ENCODE assay signal across 24 mouse cellular contexts in genomic region chr5:103761754-103762153, GRCm38 (mm10).
DNase-seq lines count a peak whose midpoint lies in the region; ATAC-seq and TF ChIP-seq lines count a peak whose summit lies in the region.
"Had no signal": no experiment of that assay in that cellular context is flagged by ENCODE, and none has a peak within 500 bp of the region (broad histone marks: within the 10 kb centered on the region; RNA-seq: fewer than 3 reads in every experiment).

No protein-coding gene starts in this region.

- no peak overlapping the region; the same call in 1 of the 2 replicates for H3K4me3 ChIP-seq in heart, embryonic 13.5 days
- H3K4me3 ChIP-seq in MEL (ENCODE audit: control insufficient read depth in 1 of 2, insufficient read depth in 1 of 2, low read depth in 2 of 2, low read length in 2 of 2) = no peak overlapping the region
- H3K4me3 ChIP-seq in liver, embryonic 14.5 days (ENCODE audit: insufficient read depth in 1 of 2, low read depth in 2 of 2, low read length in 2 of 2) = peak overlapping the region in 1 of 2 experiments; percentile 90; a peak in 2 of 4 replicates
- H3K4me3 ChIP-seq: forebrain, embryonic 13.5 days; hindbrain, embryonic 12.5 days; left cerebral cortex, adult 2 months; midbrain, embryonic 12.5 days; myocyte; neural tube, embryonic 13.5 days had no signal

- TF ChIP-seq CTCF in MEL (IDR thresholded peaks at IDR 0.05 in 2 of 3, conservative IDR thresholded peaks at IDR 0.05 in 1 of 3; ENCODE audit: control insufficient read depth in 1 of 3, insufficient read depth in 1 of 3, low read depth in 2 of 3, low read length in 3 of 3, poor library complexity in 1 of 3, severe bottlenecking in 1 of 3) = no peak
- no peak for TF ChIP-seq CTCF in liver, embryonic 14.5 days (IDR thresholded peaks at IDR 0.05; ENCODE audit: low read depth)

- H3K9ac ChIP-seq in heart, embryonic 13.5 days = no peak overlapping the region
- H3K9ac ChIP-seq in MEL (ENCODE audit: control insufficient read depth, low read depth, low read length, poor library complexity, severe bottlenecking) = peak overlapping the region; percentile 16; the same call in 1 of the 2 replicates
- H3K9ac ChIP-seq in liver, embryonic 14.5 days (replicated peaks) = peak overlapping the region; percentile 63
- H3K9ac ChIP-seq: forebrain, embryonic 13.5 days; hindbrain, embryonic 12.5 days; lung, embryonic 14.5 days; midbrain, embryonic 12.5 days; neural tube, embryonic 13.5 days had no signal

- H3K9me3 ChIP-seq in heart, embryonic 13.5 days = peaks cover 5% of the 10 kb centered on the region
- no peaks in the 10 kb centered on the region for H3K9me3 ChIP-seq in MEL (replicated peaks; ENCODE audit: insufficient read depth, low read length)
- peaks cover 10% of the 10 kb centered on the region for H3K9me3 ChIP-seq in liver, embryonic 14.5 days (ENCODE audit: control insufficient read depth, low read length)

- 65% methylated on average over 7 of the region's 7 CpGs for WGBS in heart, embryonic 13.5 days
- WGBS in liver, embryonic 14.5 days (ENCODE audit: insufficient replicate concordance) = 26% methylated on average over 7 of the region's 7 CpGs

- H3K4me1 ChIP-seq in heart, embryonic 13.5 days = peaks cover 68% of the 10 kb centered on the region
- H3K4me1 ChIP-seq in MEL (ENCODE audit: control insufficient read depth in 1 of 2, insufficient read depth in 2 of 2, low read length in 2 of 2) = peaks cover 32 to 42% of the 10 kb centered on the region in 2 experiments
- H3K4me1 ChIP-seq in liver, embryonic 14.5 days (replicated peaks; ENCODE audit: control insufficient read depth in 2 of 2, insufficient read depth in 2 of 2, low read length in 1 of 2) = peaks cover 75 to 79% of the 10 kb centered on the region in 2 experiments

- H3K27ac ChIP-seq in heart, embryonic 13.5 days (replicated peaks) = no peak overlapping the region
- peak overlapping the region; percentile 53 for H3K27ac ChIP-seq in MEL (ENCODE audit: control insufficient read depth, low read depth, low read length)
- peak overlapping the region; percentile 73 for H3K27ac ChIP-seq in liver, embryonic 14.5 days
- H3K27ac ChIP-seq: forebrain, embryonic 13.5 days; hindbrain, embryonic 12.5 days; left cerebral cortex, adult 2 months; midbrain, embryonic 12.5 days; neural tube, embryonic 13.5 days had no signal

- no peak for ATAC-seq in heart, embryonic 13.5 days (ENCODE audit: extremely low read depth, insufficient number of reproducible peaks, low FRiP score, low TSS enrichment)
- no peak for ATAC-seq in liver, embryonic 14.5 days (ENCODE audit: insufficient read depth)
- ATAC-seq: forebrain, embryonic 13.5 days; intestine, postnatal 0 days had no signal

- no peaks in the 10 kb centered on the region for H3K27me3 ChIP-seq in heart, embryonic 13.5 days (replicated peaks)
- no peaks in the 10 kb centered on the region for H3K27me3 ChIP-seq in MEL (ENCODE audit: control insufficient read depth in 1 of 2, insufficient read depth in 2 of 2, low read length in 2 of 2)
- H3K27me3 ChIP-seq in liver, embryonic 14.5 days (ENCODE audit: control insufficient read depth, insufficient read depth, low read length) = no peaks in the 10 kb centered on the region
- H3K27me3 ChIP-seq: CH12.LX; hindbrain, embryonic 12.5 days had no signal

- H3K36me3 ChIP-seq in heart, embryonic 13.5 days = peaks cover 7% of the 10 kb centered on the region
- H3K36me3 ChIP-seq in MEL (ENCODE audit: control insufficient read depth in 1 of 2, insufficient read depth in 2 of 2, low read length in 2 of 2) = peaks cover 0 to 55% of the 10 kb centered on the region in 2 experiments; a peak in 2 of 4 replicates
- peaks cover 24% of the 10 kb centered on the region for H3K36me3 ChIP-seq in liver, embryonic 14.5 days (replicated peaks; ENCODE audit: control insufficient read depth, insufficient read depth, low read depth)
- H3K36me3 ChIP-seq: midbrain, embryonic 12.5 days; neural tube, embryonic 13.5 days had no signal

- 0 out of 2 replicates have a peak overlapping the region, but pooled peaks have one; percentile 22 for H3K4me2 ChIP-seq in heart, embryonic 13.5 days
- peak overlapping the region; percentile 100 for H3K4me2 ChIP-seq in liver, embryonic 14.5 days (ENCODE audit: low read depth)
- H3K4me2 ChIP-seq: forebrain, embryonic 13.5 days; midbrain, embryonic 12.5 days had no signal

- H3K79me2 ChIP-seq in MEL (ENCODE audit: control insufficient read depth, insufficient read depth, low read length, poor library complexity) = peaks cover 77% of the 10 kb centered on the region

- TF ChIP-seq POLR2A in MEL (IDR thresholded peaks at IDR 0.05; ENCODE audit: control insufficient read depth in 1 of 2, insufficient read depth in 1 of 2, low read depth in 1 of 2, low read length in 2 of 2, poor library complexity in 1 of 2) = no peak

- TF ChIP-seq EP300 in MEL (IDR thresholded peaks at IDR 0.05; ENCODE audit: low read depth in 1 of 2, low read length in 2 of 2) = peak; percentile 44 to 46; a peak in 2 of 4 replicates
- TF ChIP-seq EP300 in liver, embryonic 14.5 days (IDR thresholded peaks at IDR 0.05; ENCODE audit: low read depth) = no peak

- no peak for TF ChIP-seq RAD21 in MEL (IDR thresholded peaks at IDR 0.05; ENCODE audit: low read depth, low read length)

- peak; percentile 17 to 62 for DNase-seq in adrenal gland, adult (ENCODE audit: inconsistent age in 2 of 2, low spot score in 1 of 2)
- DNase-seq in adrenal gland, adult 2 months = no peak
- no peak for DNase-seq in heart, adult 8-10 months (ENCODE audit: low spot score)
- DNase-seq in MEL (ENCODE audit: low read depth, low spot score) = peak; percentile 70
- no peak for DNase-seq in liver, embryonic 14.5 days (ENCODE audit: low read depth in 3 of 3, low spot score in 3 of 3)
- no peak for DNase-seq in urinary bladder, postnatal 36 days (ENCODE audit: low spot score in 2 of 2)
- no peak for DNase-seq in layer of hippocampus, postnatal 25 days (ENCODE audit: extremely low spot score in 1 of 2, low spot score in 1 of 2)
- DNase-seq: adrenal gland, postnatal 14 days; cerebellum, adult 18-20 months; cerebellum, postnatal 10 days; gastrocnemius, postnatal 25 days; heart, adult 11 months; heart, postnatal 36 days; lung, embryonic 14.5 days; lung, postnatal 36 days had no signal

TF ChIP-seq in MEL, 35 proteins besides CTCF, POLR2A, EP300 and RAD21 (continues in another document):
- TF ChIP-seq MEF2A (IDR thresholded peaks at IDR 0.05; ENCODE audit: extremely low read depth, insufficient replicate concordance, low read depth, low read length, poor library complexity, severe bottlenecking) = no peak
- no peak for TF ChIP-seq GABPA (IDR thresholded peaks at IDR 0.05; ENCODE audit: low read depth, low read length)
- TF ChIP-seq ZC3H11A (IDR thresholded peaks at IDR 0.05; ENCODE audit: low read depth, low read length) = no peak
- 0 out of 2 replicates have a peak, but pooled peaks have one; percentile 28 for TF ChIP-seq MAX (IDR thresholded peaks at IDR 0.05; ENCODE audit: low read length)
- TF ChIP-seq CHD2 (IDR thresholded peaks at IDR 0.05; ENCODE audit: low read length) = no peak
- no peak for TF ChIP-seq NRF1 (IDR thresholded peaks at IDR 0.05; ENCODE audit: insufficient read depth, low read depth, low read length, poor library complexity, severe bottlenecking)
- TF ChIP-seq SMC3 (IDR thresholded peaks at IDR 0.05; ENCODE audit: low read depth, low read length) = no peak
- TF ChIP-seq USF2 (IDR thresholded peaks at IDR 0.05; ENCODE audit: borderline replicate concordance in 1 of 2, insufficient read depth in 1 of 2, low read depth in 1 of 2, low read length in 2 of 2) = no peak
- no peak for TF ChIP-seq POLR2AphosphoS5 (IDR thresholded peaks at IDR 0.05; ENCODE audit: borderline replicate concordance, low read depth, low read length)
- no peak for TF ChIP-seq UBTF (IDR thresholded peaks at IDR 0.05; ENCODE audit: borderline replicate concordance, insufficient read depth, low read depth, low read length)
- TF ChIP-seq CHD1 (IDR thresholded peaks at IDR 0.05; ENCODE audit: low read depth, low read length) = peak; percentile 80; the same call in 1 of the 2 replicates
- TF ChIP-seq POLR2AphosphoS2 (IDR thresholded peaks at IDR 0.05; ENCODE audit: low read length) = no peak
- TF ChIP-seq BHLHE40 (IDR thresholded peaks at IDR 0.05; ENCODE audit: borderline replicate concordance, low read depth, low read length) = no peak
- no peak for TF ChIP-seq E2F4 (IDR thresholded peaks at IDR 0.05; ENCODE audit: borderline replicate concordance, low read depth, low read length)
- peak; percentile 56; the same call in 1 of the 2 replicates for TF ChIP-seq ETS1 (IDR thresholded peaks at IDR 0.05; ENCODE audit: low read depth, low read length)
- TF ChIP-seq ZMIZ1 (IDR thresholded peaks at IDR 0.05; ENCODE audit: low read depth, low read length) = no peak
- no peak for TF ChIP-seq HCFC1 (IDR thresholded peaks at IDR 0.05; ENCODE audit: low read depth, low read length)
- TF ChIP-seq NELFE (IDR thresholded peaks at IDR 0.05; ENCODE audit: low read depth, low read length) = no peak
- TF ChIP-seq TAL1 (IDR thresholded peaks at IDR 0.05; ENCODE audit: low read length) = no peak
- no peak for TF ChIP-seq USF1 (IDR thresholded peaks at IDR 0.05; ENCODE audit: low read depth, low read length)
- peak; percentile 55 for TF ChIP-seq SIN3A (IDR thresholded peaks at IDR 0.05; ENCODE audit: low read length)
- no peak for TF ChIP-seq KAT2A (conservative IDR thresholded peaks at IDR 0.05; ENCODE audit: low read depth, low read length)
- TF ChIP-seq TBP (IDR thresholded peaks at IDR 0.05; ENCODE audit: low read depth, low read length) = no peak; the same call in 1 of the 2 replicates
- no peak for TF ChIP-seq RCOR1 (IDR thresholded peaks at IDR 0.05; ENCODE audit: low read depth, low read length)
- TF ChIP-seq ZNF384 (IDR thresholded peaks at IDR 0.05; ENCODE audit: low read depth, low read length) = no peak
- TF ChIP-seq TCF12 (IDR thresholded peaks at IDR 0.05; ENCODE audit: low read depth, low read length) = 0 out of 2 replicates have a peak, but pooled peaks have one; percentile 20
- TF ChIP-seq MYC (IDR thresholded peaks at IDR 0.05; ENCODE audit: low read depth, low read length) = 0 out of 2 replicates have a peak, but pooled peaks have one; percentile 30
- no peak for TF ChIP-seq JUND (IDR thresholded peaks at IDR 0.05; ENCODE audit: low read depth, low read length)
- TF ChIP-seq ELF1 (IDR thresholded peaks at IDR 0.05; ENCODE audit: low read depth, low read length) = no peak
- TF ChIP-seq MAZ (IDR thresholded peaks at IDR 0.05; ENCODE audit: low read depth, low read length) = no peak
- TF ChIP-seq MXI1 (IDR thresholded peaks at IDR 0.05; ENCODE audit: low read depth, low read length) = peak; percentile 48; the same call in 1 of the 2 replicates
- TF ChIP-seq MYB (IDR thresholded peaks at IDR 0.05; ENCODE audit: low read depth, low read length) = no peak
- TF ChIP-seq ZKSCAN1 (IDR thresholded peaks at IDR 0.05; ENCODE audit: low read depth, low read length) = no peak

Comparison
In these comparisons a context has a peak if more than half of its experiments do, and no peak if none do; other contexts are left out.
1. DNase-seq: peak in adrenal gland, adult (2 of 2) and MEL (single experiment); none in adrenal gland, adult 2 months (single experiment), heart, adult 8-10 months (single experiment), liver, embryonic 14.5 days (0 of 3), urinary bladder, postnatal 36 days (0 of 2) and layer of hippocampus, postnatal 25 days (0 of 2).